Mouse (Mus musculus): ENCODE results near the gene Pced1b.
"Not testable (repeated sequence)": the region's sequence is repeated elsewhere in the genome, so short reads cannot be mapped to it uniquely, and the experiment has no call there.

Pced1b gene

DNA sequence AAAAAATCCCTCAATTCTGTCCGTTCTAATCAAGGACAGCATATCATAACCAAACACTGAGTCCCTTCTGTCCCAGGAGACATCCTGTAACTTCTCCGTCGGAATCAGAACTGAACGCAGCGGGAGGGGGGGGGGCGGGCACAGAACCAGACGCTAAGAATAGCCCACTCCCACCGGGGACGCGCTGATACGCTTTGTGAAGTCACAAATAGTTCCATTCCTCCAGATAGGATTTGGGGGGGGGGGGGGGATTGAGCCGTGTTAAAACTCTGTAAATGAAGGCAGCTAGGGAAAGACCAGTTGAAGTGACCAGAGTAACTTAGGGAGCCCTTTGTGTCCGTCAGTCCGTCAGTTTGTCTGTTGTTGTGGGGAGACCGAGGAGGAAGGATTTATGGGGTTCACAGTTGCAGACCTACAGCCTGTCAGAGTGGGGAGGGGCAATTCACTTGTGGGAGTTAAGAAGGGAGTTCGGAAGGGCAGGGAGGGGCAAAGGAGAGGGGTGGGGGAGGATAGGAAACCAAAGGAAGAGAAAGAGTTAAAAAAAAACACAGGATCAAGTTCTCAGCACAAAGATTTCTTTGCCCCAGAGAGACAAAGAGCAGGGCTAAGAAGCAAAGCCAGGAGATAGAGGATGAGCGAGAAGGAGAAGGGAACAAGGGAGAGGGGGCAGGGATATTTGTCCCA is 91.6 kb downstream of the Pced1b start:
- no peak for DNase-seq (ENCODE audit: low read depth, low spot score)

DNA sequence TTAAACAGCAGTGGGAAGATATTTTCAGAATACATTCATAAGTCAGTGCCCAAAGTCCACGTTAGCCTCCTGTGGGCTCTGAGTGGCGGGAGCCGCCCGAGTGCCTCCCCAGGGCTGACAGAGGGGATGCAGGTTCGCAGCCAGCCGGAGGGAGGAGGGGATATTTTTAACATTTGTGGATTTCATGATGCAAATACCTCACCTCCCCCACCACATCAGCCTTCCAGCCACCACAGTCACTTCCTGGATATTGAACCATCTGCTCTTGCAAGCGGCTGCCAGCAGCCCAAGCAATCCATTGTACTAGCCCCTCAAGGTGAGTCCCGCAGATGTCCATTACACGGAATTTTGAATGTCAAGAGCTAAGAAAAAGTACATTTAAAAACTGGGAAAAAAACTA is 95.4 kb downstream of the Pced1b start:
- DNase-seq (ENCODE audit: low read depth, low spot score): no peak

DNA sequence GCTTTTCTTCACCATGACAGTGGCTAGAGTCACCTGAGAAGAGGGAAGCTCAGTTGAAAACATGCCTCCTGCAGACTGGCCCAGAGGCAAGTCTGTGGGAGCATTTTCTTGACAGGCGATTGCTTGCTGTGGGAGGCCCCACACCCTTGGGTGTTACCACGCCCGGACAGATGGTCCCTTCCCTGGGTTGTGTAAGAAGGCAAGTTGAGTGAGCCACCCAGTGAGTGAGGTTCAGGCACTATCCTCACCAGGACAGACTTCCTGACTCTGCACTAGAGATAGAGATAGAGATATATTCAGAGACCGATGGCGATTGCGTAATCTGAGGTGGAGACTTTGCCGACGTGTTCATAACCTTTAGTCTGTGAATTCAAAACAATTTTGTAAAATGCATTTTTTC is 96.0 kb downstream of the Pced1b start:
- DNase-seq (ENCODE audit: low read depth, low spot score): no peak

DNA sequence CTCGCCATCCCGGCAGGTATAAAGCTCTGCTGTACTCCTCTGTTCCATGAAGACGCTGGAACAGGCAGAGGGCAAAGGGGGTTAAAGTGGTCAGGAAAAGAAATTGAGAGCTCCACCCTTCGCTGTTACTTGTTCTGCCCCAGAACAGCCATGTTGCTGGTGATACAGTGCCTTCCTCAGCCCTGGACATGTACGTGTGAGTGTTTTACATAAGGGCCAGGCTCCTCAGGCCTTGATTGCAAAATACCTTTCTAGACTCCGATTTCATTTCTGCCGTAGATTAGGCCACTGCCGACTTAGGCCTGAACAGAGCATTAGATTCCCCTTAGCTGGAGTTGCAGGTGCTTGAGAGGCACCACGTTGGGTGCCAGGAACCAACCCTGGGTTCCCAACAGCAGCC is 97.0 kb downstream of the Pced1b start:
- no peak for DNase-seq (ENCODE audit: low read depth, low spot score)

DNA sequence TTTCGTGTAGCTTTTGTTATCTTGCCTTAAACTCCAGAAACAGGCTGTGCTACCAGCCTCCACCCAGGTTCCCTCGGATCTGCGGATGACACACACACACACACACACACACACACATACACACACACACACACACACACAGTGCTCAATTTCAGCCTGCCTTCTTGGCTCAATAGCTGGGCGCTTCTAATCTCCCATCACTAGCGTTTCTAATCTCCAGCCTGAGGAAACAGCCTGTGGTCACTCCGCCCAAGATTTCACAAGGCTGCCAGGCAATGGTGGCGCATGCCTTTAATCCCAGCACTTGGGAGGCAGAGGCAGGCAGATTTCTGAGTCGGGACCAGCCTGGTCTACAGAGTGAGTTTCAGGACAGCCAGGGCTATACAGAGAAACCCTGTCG is 98.2 kb downstream of the Pced1b start:
- no peak for DNase-seq (ENCODE audit: low read depth, low spot score)

DNA sequence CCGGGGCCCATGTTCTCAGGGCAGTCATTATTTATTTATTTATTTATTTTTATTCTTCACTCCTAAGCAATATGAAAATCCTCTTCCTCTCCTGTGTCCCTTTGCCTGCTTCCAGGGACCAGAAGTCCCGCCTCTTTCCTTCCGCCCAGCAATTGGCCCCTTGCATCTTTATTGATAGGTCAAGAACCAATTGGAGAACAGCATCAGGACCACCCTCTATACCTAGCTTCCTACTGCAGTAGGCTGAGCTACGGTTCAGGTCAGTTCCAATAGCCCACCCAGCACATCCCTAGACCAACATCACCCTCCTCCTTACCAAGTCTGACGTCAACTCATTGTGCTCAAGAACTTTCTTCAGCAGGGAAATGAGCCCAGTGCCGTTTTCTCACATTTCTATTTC is 99.0 kb downstream of the Pced1b start:
- no peak for DNase-seq (ENCODE audit: low read depth, low spot score)

DNA sequence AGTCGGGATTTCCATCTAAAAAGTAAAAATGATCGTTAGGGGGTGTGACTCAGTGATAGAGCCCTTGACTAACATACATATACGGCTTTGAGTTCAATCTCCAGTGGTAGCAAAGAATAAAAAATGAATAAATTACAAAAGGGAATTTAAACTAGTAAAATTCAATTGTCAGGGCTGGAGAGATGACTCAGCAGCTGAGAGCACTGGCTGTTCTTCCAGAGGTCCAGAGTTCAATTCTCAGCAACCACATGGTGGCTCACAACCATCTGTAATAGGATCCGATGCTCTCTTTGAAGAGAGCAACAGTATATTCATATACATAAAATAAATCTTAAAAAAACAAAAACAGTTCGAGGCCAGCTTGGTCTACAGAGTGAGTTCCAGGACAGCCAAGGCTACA is 99.5 kb downstream of the Pced1b start:
- no peak for DNase-seq (ENCODE audit: low read depth, low spot score)

DNA sequence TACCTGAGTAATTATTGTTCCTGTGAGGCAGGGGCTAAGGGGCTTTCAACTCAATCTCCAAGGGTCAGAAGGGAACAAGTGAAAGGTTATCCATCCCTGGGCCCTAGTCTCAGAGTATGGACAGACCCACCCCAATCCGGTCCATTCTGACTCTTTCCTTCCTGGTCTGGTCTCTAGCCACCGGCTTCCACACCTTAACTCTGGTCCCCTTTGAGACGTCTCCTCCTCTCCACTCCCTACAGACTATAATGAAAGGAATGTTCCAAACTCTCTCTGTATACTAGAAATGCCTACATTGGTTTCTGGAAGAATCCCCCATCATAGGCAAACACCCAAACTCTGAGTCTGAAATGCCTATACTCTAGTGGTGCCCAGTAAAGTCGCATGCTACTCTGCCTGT is 100.0 kb downstream of the Pced1b start:
- DNase-seq (ENCODE audit: low read depth, low spot score): no peak

DNA sequence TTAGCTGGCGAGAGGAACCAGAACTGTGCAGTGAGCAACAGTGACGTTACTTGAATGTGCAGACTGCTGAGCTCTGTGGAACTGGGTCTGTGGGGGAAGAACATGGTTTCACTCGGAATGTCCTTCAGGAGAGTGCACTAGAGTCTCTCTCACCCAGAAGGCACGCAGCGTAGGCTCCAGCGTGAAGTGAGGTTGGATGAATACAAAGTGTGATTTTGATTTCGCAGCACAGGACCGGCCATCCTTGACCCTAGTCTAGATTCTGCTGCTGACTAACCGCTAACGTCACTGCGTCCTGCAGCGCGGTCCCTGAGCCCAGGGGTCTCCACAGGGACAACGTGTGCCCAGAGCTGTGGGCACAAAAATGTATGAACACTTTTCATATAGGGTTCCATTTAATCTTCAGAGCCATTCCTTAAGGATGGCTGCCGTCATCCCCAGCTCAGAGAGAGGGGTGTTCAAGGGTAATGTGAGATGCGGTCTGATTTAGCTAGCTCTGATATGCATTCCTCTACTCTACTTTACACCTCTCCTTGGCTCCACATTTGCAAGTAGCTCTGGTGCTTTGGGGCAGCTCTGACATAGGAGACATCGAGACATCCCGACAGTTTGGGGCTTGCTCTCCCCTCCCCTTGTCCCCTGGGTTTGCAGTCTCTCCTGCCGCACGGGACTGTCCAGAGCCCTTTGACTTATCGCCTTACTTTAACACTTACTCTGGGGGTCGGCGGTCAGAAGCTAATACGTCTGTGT is 101.8 kb downstream of the Pced1b start:
- no peak for DNase-seq (ENCODE audit: low read depth, low spot score)

DNA sequence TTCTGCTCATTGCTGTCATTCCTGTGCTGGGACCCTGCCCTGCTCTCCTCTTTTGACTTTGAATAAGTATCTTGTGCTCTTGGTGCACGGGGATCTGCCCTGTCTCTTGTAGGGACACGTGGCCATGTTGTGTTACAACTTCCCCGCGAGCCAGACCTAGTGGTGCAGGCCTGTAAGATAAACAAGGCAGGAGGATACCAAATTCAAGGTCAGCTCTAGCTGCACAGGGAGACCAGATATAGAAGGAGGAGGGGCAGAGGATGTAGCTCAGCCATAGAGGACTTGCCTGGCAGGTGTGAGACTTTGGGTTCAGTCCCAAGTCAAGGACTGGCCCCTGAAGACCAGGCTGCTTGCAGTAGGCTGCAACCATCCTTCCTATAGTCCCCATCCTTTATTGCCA is 103.6 kb downstream of the Pced1b start:
- DNase-seq (ENCODE audit: low read depth, low spot score): no peak

DNA sequence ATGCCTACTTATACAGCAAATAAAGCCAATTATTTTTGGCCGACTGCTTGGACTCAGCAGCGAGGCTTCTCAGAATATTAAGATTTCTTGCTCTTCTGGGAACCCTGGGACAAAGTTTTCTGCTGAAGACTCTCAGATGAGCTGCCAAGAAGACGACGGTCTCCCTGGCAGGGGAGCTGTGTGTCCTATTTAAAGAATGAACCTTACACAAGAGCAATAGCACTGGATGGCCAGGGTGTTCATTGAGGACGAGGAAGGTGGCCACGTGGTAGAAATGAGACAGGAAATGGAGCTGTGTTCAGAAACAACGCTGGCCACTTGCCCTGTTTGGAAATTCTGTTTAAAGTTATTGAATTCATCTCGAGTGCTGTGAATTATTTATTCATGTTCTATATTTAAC is 104.1 kb downstream of the Pced1b start:
- no peak for DNase-seq (ENCODE audit: low read depth, low spot score)

DNA sequence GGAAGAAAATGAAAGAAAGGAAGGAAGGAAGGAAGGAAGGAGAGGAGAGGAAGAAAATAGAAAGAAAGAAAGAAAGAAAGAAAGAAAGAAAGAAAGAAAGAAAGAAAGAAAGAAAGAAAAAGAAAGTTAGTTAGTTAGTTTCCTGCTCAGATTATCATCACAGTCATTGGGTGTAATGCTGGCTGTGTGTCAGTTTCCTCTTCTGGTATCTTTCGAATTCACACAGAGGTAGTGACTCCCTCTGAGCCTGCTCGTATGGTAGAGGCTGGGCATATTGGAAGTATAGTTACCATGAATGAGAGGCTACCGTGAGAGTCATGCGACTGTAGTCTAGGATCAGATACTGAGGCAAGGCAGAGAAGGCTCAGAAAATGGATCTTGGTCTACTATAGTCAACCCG is 104.8 kb downstream of the Pced1b start:
- no peak for DNase-seq (ENCODE audit: low read depth, low spot score)

DNA sequence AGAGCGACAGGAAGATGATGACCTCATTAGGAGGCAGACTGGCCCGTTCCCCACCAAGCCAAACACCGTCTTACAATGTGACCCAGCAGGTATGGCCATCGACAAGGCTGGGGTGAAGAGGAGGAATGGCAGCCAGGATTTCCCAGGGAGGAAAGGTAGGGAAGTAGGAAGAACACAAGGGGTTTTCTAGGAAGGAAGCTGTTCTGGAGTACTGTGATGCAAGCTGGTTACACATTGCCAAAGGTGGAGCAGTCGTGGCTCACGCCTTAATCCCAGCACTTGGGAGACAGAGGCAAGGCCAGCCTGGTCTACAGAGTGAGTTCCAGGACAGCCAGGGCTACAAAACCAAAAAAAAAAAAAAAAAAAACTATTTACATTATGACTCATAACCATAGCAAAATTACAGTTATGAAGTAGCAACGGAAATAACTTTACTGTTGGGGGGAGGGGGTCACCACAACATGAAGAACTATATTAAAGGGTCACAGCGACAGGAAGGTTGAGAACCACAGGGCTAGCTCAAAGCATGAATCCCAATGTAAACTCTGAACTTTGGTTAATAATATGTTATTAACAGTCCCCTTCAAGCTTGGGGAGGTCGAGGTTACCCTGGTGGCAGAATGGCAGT is 108.9 kb downstream of the Pced1b start:
- no peak for DNase-seq (ENCODE audit: low read depth, low spot score)

DNA sequence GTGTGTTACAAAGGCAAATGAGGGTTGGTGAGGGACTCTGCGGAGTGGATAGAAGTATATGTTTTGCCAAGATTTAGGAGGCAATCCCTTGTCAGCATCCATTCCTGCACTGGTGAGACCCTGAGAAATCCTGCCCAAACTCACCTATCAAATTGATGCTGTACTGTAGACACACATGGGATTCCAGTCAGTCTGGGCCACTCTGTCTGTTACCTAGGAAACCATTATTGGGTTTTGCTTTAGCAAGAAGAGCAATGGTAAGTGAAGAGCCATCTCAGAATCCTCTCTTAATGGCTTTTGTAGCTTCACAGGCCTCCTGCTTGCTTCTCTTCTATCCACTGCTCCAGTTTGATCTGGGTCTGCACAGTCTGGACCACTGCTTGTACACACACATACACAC is 110.1 kb downstream of the Pced1b start:
- no peak for DNase-seq (ENCODE audit: low read depth, low spot score)

DNA sequence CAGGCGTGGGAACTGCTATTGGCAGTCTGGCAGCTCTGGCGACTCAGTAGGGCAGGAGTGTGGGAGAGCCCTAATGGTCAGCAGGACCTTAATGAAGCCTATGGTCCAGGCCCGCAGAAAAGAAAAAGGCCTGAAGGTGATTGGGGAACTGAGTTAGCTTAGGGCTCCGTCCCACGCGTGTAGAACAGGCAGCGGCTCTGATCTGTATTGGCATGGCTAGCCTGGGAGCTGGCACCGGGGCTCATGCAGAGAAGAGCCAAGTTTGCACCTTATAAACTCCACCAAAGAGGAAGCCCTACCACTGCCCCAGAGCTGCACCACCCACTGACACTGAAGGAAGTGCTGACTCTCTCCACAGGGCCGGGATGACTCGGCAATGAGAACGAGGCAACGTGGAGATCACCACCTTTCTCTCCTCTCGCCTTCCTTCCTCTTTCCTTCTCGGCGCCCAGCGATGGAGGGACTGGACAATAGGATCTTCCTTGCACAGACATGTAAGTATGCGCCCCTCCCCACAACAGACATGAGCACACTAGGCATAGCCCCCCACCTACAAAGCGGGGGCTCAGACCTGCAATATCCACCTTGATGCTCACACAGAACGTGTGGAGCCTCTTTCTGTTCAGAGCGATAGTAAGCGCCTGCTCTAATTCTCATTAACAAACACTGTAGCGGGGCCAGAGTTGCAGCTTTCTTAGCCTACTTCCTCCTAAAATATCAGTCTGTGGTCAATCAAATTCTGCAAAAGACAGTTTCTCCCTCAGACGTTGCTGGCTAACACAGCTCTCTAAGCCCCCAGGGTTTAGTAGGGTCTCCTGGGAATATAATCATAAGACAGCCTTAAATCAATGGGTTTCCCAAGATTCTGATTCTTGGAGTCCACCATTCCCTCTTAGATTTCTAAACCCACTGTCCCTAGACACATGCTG is 114.2 kb downstream of the Pced1b start:
- DNase-seq (ENCODE audit: low read depth, low spot score): no peak

DNA sequence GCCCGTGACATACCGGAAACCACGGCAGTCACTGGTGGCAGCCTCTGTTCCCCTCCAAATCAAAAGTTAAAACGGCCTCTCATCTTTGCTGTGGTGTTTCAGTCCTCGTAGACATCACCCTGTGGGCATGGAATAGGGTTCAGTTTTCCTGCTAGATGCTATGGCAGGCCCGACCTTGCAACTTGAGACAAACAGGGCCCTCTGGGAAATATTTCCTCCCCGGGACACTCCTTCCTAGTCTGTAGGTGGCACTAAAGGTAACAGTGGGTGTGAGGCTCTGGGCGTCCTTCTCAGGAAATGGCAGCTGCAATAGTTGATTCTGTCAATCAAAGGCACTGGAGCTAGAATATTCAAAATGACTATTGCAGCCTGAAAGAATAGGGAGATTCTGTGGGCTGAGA is 114.9 kb downstream of the Pced1b start:
- DNase-seq (ENCODE audit: low read depth, low spot score): no peak

DNA sequence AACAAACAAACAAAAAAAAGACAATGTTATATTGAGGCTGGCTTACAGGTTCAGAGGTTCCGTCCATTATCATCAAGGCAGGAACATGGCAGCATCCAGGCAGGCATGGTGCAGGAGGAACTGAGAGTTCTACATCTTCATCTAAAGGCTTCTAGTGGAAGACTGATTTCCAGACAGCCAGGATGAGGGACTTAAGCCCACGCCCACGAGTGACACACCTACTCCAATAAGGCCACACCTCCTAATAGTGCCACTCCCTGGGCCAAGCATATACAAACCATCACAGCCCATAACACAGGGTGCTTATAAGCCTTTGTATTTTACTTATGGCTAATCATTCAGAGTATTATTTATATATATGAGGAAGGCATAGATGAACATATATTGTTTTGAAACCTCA is 117.4 kb downstream of the Pced1b start:
- DNase-seq (ENCODE audit: low read depth, low spot score): not testable (repeated sequence)

DNA sequence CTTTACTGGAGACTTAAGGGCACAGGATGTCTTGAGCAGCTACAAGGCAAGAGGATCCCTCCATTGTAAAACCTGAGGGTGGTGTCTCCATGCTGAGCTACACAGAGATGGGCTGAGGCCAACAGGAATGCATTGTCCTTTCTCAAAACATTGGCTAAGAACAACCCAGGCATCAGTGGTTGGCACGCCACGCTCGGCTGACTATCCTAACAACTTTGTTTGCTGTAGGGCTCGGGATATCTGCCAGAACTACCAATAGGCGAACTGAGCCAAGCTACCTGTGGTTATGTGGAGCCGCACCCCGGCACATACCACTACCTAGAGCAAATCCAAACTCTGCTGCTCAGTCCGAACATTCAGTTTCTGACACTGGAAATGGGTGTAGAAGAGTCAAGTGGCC is 118.1 kb downstream of the Pced1b start:
- DNase-seq (ENCODE audit: low read depth, low spot score): no peak

DNA sequence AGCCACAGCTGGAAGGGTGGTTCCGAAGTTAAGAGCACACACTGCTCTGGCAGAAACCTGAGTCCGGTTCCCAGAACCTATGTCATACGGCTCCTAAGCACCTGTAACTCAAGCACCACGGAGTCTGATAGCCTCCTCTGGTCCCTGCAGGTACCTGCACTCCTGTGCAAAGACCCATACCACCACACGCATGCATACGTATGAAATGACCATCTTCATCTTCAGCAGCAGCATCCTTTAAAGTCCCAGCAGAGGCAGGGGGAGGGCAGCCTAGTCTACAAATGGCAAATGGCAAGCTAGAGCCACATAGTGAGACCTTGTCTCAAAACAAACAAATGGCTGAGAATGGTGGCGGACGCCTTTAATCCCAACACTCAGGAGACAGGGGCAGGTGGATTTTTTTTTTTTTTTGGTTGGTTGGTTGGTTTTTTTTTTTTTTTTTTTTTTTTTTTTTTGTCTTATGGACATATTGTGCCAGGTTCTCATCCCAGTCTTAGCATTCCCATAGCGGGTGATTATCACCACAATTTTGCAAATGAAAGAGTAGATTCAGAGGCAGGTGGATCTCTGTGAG is 121.2 kb downstream of the Pced1b start:
- DNase-seq (ENCODE audit: low read depth, low spot score): no peak

DNA sequence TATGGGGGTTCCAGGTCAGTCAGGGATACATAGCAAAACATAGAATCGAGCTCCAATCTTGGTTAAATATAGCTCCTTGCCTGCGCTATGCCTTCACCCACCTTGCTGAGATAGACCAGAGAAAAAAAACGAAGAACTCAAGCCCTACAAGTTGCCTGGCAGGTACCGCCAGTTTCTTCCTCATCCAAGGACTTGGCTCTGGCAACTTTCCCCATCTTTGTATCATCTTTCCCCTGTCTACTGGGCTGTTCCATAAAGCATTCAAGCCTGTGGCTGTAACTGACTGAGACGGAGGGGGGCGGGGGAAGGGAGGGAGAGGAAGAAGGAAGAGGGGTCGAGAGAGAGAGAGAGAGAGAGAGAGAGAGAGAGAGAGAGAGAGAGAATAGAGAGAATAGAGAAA is 121.7 kb downstream of the Pced1b start:
- DNase-seq (ENCODE audit: low read depth, low spot score): no peak

DNA sequence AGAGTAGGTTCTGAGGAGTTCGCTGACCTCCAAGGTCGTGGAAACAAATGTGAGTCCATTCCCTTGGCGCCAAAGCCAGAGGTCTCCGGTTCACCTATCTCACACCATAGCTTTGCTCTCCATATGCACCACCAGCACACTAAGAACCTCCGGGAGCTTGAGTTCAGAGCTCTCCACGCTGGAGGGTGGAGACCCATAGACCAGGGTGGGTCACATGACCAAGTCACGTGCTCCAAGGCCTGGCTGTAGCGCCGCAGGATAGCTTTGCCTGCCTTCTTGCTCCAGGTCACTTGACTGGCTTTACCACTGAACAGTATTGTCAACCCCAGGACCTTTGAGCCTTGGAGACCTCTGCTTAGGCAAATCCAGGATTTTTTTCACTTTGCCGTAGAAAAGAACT is 122.2 kb downstream of the Pced1b start:
- DNase-seq (ENCODE audit: low read depth, low spot score): no peak

DNA sequence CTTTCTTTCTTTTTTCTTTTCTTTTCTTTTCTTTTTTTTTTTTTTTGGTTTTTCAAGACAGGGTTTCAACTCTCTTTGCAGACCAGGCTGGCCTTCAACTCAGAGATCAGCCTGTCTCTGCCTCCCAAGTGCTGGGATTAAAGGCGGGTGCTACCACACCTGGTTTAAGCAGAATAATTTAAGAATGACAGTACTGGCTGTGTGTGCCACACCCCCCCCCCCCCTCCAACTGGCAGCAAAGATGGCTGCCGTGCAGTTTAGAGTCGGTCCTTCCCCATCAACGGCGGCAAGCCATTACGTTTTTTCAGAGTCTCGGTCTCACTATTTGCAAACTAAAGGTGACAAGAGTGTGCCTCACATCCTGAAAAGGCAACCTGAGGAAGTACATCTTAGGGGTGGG is 124.0 kb downstream of the Pced1b start:
- DNase-seq (ENCODE audit: low read depth, low spot score): no peak

All from telencephalon, adult 2 months (tissue).